In genomic region chr10:44598615-44599014, GRCm38 (mm10) we compare ENCODE assay signal across 29 mouse cellular contexts.
DNase-seq lines count a peak whose midpoint lies in the region; ATAC-seq and TF ChIP-seq lines count a peak whose summit lies in the region.
"Had no signal": no experiment of that assay in that cellular context is flagged by ENCODE, and none has a peak within 500 bp of the region (broad histone marks: within the 10 kb centered on the region; RNA-seq: fewer than 3 reads in every experiment).

No protein-coding gene starts in this region.

- H3K27ac ChIP-seq in liver, adult 2 months (replicated peaks; ENCODE audit: insufficient read depth, low read depth, low read length), result peak overlapping the region; percentile 76
- H3K27ac ChIP-seq in liver, postnatal 0 days (ENCODE audit: low read depth), result no peak overlapping the region
- peak overlapping the region; percentile 75 for H3K27ac ChIP-seq in bone marrow, adult 2 months (ENCODE audit: control insufficient read depth, insufficient read depth, low read depth, low read length, poor library complexity)
- peak overlapping the region; percentile 72 for H3K27ac ChIP-seq in limb, embryonic 10.5 days
- H3K27ac ChIP-seq: heart, embryonic 10.5 days; heart, embryonic 15.5 days; hindbrain, embryonic 12.5 days; midbrain, embryonic 10.5 days; midbrain, embryonic 15.5 days; neural tube, embryonic 12.5 days had no signal

- no peak for TF ChIP-seq CTCF in liver, adult 2 months (IDR thresholded peaks at IDR 0.05; ENCODE audit: low read depth, low read length)
- no peak for TF ChIP-seq CTCF in liver, postnatal 0 days (IDR thresholded peaks at IDR 0.05; ENCODE audit: low read depth)
- no peak for TF ChIP-seq CTCF in bone marrow, adult 2 months (IDR thresholded peaks at IDR 0.05; ENCODE audit: control insufficient read depth, insufficient read depth, low read length)

- H3K4me3 ChIP-seq in liver, adult 2 months (ENCODE audit: insufficient read depth, low read depth, low read length), result no peak overlapping the region
- no peak overlapping the region for H3K4me3 ChIP-seq in liver, postnatal 0 days (ENCODE audit: low read depth, low read length)
- H3K4me3 ChIP-seq in bone marrow, adult 2 months (replicated peaks; ENCODE audit: control insufficient read depth, low read depth, low read length), result no peak overlapping the region
- no peak overlapping the region for H3K4me3 ChIP-seq in limb, embryonic 10.5 days
- H3K4me3 ChIP-seq: embryonic facial prominence, embryonic 12.5 days; heart, embryonic 10.5 days; heart, embryonic 15.5 days; hindbrain, embryonic 12.5 days; midbrain, embryonic 10.5 days; midbrain, embryonic 15.5 days; neural tube, embryonic 12.5 days had no signal

- no peak for DNase-seq in liver, adult 2 months (ENCODE audit: extremely low read depth, low read depth, low spot score)
- DNase-seq in liver, postnatal 0 days, result no peak
- no peak for DNase-seq in limb, embryonic 10.5 days (ENCODE audit: low spot score)
- DNase-seq in thymus, postnatal 0 days (ENCODE audit: low spot score), result no peak
- DNase-seq in gastrocnemius, postnatal 36 days, result no peak
- DNase-seq: adrenal gland, adult 8-10 months; cerebellum, adult 11 months; cerebellum, adult 9-10 months; cerebellum, postnatal 36 days; gastrocnemius, postnatal 10 days; kidney, adult 8-10 months; kidney, postnatal 10 days; layer of hippocampus, adult 9-11 months; lung, adult 18-20 months; lung, postnatal 4 days; right cerebral cortex, adult 18-20 months; right cerebral cortex, postnatal 4 days had no signal

- H3K36me3 ChIP-seq in liver, adult 2 months (ENCODE audit: control insufficient read depth, insufficient read depth, low read length), result no peaks in the 10 kb centered on the region
- H3K36me3 ChIP-seq in liver, postnatal 0 days (replicated peaks; ENCODE audit: insufficient read depth, low read length), result no peaks in the 10 kb centered on the region
- no peaks in the 10 kb centered on the region for H3K36me3 ChIP-seq in limb, embryonic 10.5 days
- H3K36me3 ChIP-seq: embryonic facial prominence, embryonic 12.5 days; heart, embryonic 10.5 days; heart, embryonic 15.5 days; hindbrain, embryonic 12.5 days; midbrain, embryonic 10.5 days; midbrain, embryonic 15.5 days; neural tube, embryonic 12.5 days had no signal

- no peak for TF ChIP-seq EP300 in liver, postnatal 0 days (IDR thresholded peaks at IDR 0.05; ENCODE audit: low read depth)

- H3K4me1 ChIP-seq in liver, adult 2 months (ENCODE audit: control insufficient read depth, insufficient read depth, low read length), result no peaks in the 10 kb centered on the region
- H3K4me1 ChIP-seq in liver, postnatal 0 days (ENCODE audit: insufficient read depth), result no peaks in the 10 kb centered on the region
- H3K4me1 ChIP-seq in bone marrow, adult 2 months (ENCODE audit: control insufficient read depth, insufficient read depth, low read length), result peaks cover 3% of the 10 kb centered on the region
- peaks cover 45% of the 10 kb centered on the region for H3K4me1 ChIP-seq in limb, embryonic 10.5 days
- H3K4me1 ChIP-seq: heart, embryonic 10.5 days; heart, embryonic 15.5 days; midbrain, embryonic 15.5 days; neural tube, embryonic 12.5 days had no signal

- ATAC-seq in liver, postnatal 0 days, result no peak
- ATAC-seq in megakaryocyte, adult 5-6 weeks (ENCODE audit: poor library complexity, severe bottlenecking), result peak; percentile 34
- ATAC-seq in CD4-positive, CD25-positive, alpha-beta regulatory T cell, adult 4 months, result no peak
- ATAC-seq: intestine, embryonic 16.5 days; lung, postnatal 0 days; midbrain, embryonic 15.5 days had no signal

- intact Hi-C loops in gastrocnemius, postnatal 36 days (cut with DNase I), result no loop called here

- no peaks in the 10 kb centered on the region for H3K79me2 ChIP-seq in liver, adult 2 months (ENCODE audit: control insufficient read depth, insufficient read depth, low read length)

- no peak overlapping the region for H3K9ac ChIP-seq in liver, adult 2 months (ENCODE audit: low read depth, low read length)
- no peak overlapping the region for H3K9ac ChIP-seq in liver, postnatal 0 days (replicated peaks)
- H3K9ac ChIP-seq: embryonic facial prominence, embryonic 12.5 days; heart, embryonic 15.5 days; hindbrain, embryonic 12.5 days; midbrain, embryonic 15.5 days; neural tube, embryonic 12.5 days had no signal

- H3K9me3 ChIP-seq in liver, postnatal 0 days (ENCODE audit: low read length), result no peaks in the 10 kb centered on the region
- H3K9me3 ChIP-seq in limb, embryonic 10.5 days (replicated peaks), result no peaks in the 10 kb centered on the region
- H3K9me3 ChIP-seq: embryonic facial prominence, embryonic 12.5 days; heart, embryonic 10.5 days; heart, embryonic 15.5 days; hindbrain, embryonic 12.5 days; midbrain, embryonic 10.5 days; midbrain, embryonic 15.5 days; neural tube, embryonic 12.5 days had no signal

- WGBS in liver, adult 2 months, result 90% methylated on average over 3 of the region's 3 CpGs
- WGBS in liver, postnatal 0 days (ENCODE audit: insufficient replicate concordance), result 71% methylated on average over 3 of the region's 3 CpGs
- 72% methylated on average over 3 of the region's 3 CpGs for WGBS in bone marrow, adult 2 months
- 94% methylated on average over 3 of the region's 3 CpGs for WGBS in limb, embryonic 10.5 days

- H3K27me3 ChIP-seq in liver, adult 2 months (ENCODE audit: control insufficient read depth, insufficient read depth, low read length), result no peaks in the 10 kb centered on the region
- no peaks in the 10 kb centered on the region for H3K27me3 ChIP-seq in liver, postnatal 0 days (ENCODE audit: insufficient read depth, low read length)
- no peaks in the 10 kb centered on the region for H3K27me3 ChIP-seq in limb, embryonic 10.5 days (ENCODE audit: low read depth, poor library complexity, severe bottlenecking)
- H3K27me3 ChIP-seq: embryonic facial prominence, embryonic 12.5 days; hindbrain, embryonic 12.5 days; midbrain, embryonic 15.5 days; neural tube, embryonic 12.5 days had no signal

- H3K4me2 ChIP-seq in liver, postnatal 0 days (ENCODE audit: low read depth, low read length), result no peak overlapping the region
- H3K4me2 ChIP-seq: embryonic facial prominence, embryonic 12.5 days; heart, embryonic 15.5 days; hindbrain, embryonic 12.5 days; midbrain, embryonic 15.5 days; neural tube, embryonic 12.5 days had no signal

- TF ChIP-seq POLR2A in liver, adult 2 months (IDR thresholded peaks at IDR 0.05; ENCODE audit: extremely low read depth, insufficient read depth, low read length), result no peak
- TF ChIP-seq POLR2A in bone marrow, adult 2 months (IDR thresholded peaks at IDR 0.05; ENCODE audit: borderline replicate concordance, control insufficient read depth, low read depth, low read length), result no peak
